Mouse (Mus musculus) heart, adult 2 months (tissue): Measurements from ENCODE around the gene Ldb1.

Experiments
- CTCF ChIP-seq: fragments of 200-600 bp; IDR thresholded peaks from 2 replicates; pipeline ENCODE4 v1.8.1; 2022; ENCODE audit warnings: antibody characterized with exemption, mild to moderate bottlenecking, moderate library complexity
- EP300 ChIP-seq: fragments of 200-500 bp; IDR thresholded peaks from 2 replicates; pipeline ENCODE4 v1.6.1; 2011; ENCODE audit warnings: low read depth, low read length, control low read depth; ENCODE audit not compliant: insufficient read depth
- POLR2A ChIP-seq: fragments of 200-500 bp; IDR thresholded peaks from 2 replicates; pipeline ENCODE4 v1.6.1; 2011; ENCODE audit warnings: mild to moderate bottlenecking, low read depth, low read length, control low read depth; ENCODE audit not compliant: insufficient read depth

DNA sequence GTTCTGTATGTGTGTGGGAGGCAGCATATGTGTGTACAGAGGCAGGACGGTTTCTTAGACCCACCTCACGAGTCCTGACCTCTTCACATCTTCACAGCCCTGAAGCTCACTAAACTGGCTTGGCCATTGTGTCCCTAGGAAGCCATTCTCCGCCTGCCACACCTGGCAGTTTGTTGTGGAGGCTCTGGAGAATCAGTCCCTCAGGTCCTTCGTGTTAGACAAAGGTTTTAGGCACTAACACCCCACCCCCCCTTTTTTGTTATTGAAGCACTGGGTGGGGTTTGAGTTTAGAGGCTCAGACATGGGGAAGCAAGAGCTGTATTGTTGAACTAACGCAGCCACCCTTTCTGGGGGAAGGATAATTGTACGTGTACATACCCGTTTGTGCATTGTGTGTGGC, 28.3 kb upstream of the Ldb1 start:
- TF ChIP-seq CTCF: no peak
- TF ChIP-seq EP300: no peak
- TF ChIP-seq POLR2A: no peak
